Mouse (Mus musculus): Measurements from ENCODE around the gene Evi5.

- TF ChIP-seq POLR2A (IDR thresholded peaks at IDR 0.05; ENCODE audit: borderline replicate concordance, extremely low read depth, low read depth, low read length) (no peak), CTCF (IDR thresholded peaks at IDR 0.05; ENCODE audit: insufficient read depth, low read length) (no peak)
Measured at GRCm38 (mm10) chr5:107731408-107731807, 143.5 kb downstream of the Evi5 start.
